Mouse (Mus musculus) heart, postnatal 0 days (tissue): ENCODE results near the gene Tsks. TPM values are rescaled to one million over a fixed set of nuclear protein-coding genes. Genes with fewer than 3 reads are reported as not detected.
A peak's percentile ranks its signal among the peaks of the same experiment; 100 is the strongest.

Experiments
- ATAC-seq: fragments of 200-750 bp; cut with Nextera tagmentation; 2 replicates; pipeline ENCODE4 v1.8.0; 2017; ENCODE audit warnings: low read depth, moderate number of reproducible peaks, moderate library complexity; ENCODE audit not compliant: insufficient read depth
- DNase-seq: peaks from one replicate; pipeline ENCODE4 v3.0.0-alpha.2; 2016; ENCODE audit warnings: low spot score
- H3K27ac ChIP-seq: fragments of 300-500 bp; sonication (generic); 2 replicates; pipeline ENCODE4 v1.5.1; 2014; ENCODE audit warnings: low read depth, mild to moderate bottlenecking
- H3K27me3 ChIP-seq: fragments of 300-500 bp; sonication (generic); 2 replicates; pipeline ENCODE4 v1.6.1; 2014; ENCODE audit warnings: low read length, mixed read lengths; ENCODE audit not compliant: control insufficient read depth, insufficient read depth
- H3K36me3 ChIP-seq: fragments of 300-500 bp; sonication (generic); replicated peaks from 2 replicates; pipeline ENCODE4 v1.6.1; 2014; ENCODE audit warnings: low read length, mixed read lengths; ENCODE audit not compliant: control insufficient read depth, insufficient read depth
- H3K4me1 ChIP-seq: fragments of 300-500 bp; sonication (generic); 2 replicates; pipeline ENCODE4 v1.6.1; 2014; ENCODE audit warnings: antibody characterized with exemption; ENCODE audit not compliant: control insufficient read depth, insufficient read depth
- H3K4me2 ChIP-seq: fragments of 300-500 bp; sonication (generic); 2 replicates; pipeline ENCODE4 v1.6.1; 2014; ENCODE audit warnings: low read depth, mild to moderate bottlenecking, low read length, moderate library complexity
- H3K4me3 ChIP-seq: fragments of 300-500 bp; sonication (generic); 2 replicates; pipeline ENCODE4 v1.5.1; 2014; ENCODE audit warnings: low read depth, low read length
- H3K9ac ChIP-seq: fragments of 300-500 bp; sonication (generic); replicated peaks from 2 replicates; pipeline ENCODE4 v1.6.1; 2014; ENCODE audit warnings: low read depth, low read length, mixed read lengths
- H3K9me3 ChIP-seq: fragments of 300-500 bp; sonication (generic); replicated peaks from 2 replicates; pipeline ENCODE4 v1.6.1; 2016; ENCODE audit warnings: low read length; ENCODE audit not compliant: control insufficient read depth
- CTCF ChIP-seq: IDR thresholded peaks from 2 replicates; pipeline ENCODE4 v1.5.1; 2016; ENCODE audit warnings: antibody characterized with exemption, control low read depth, low read depth
- EP300 ChIP-seq: IDR thresholded peaks from 2 replicates; pipeline ENCODE4 v1.6.1; 2016; ENCODE audit warnings: antibody characterized with exemption, low read depth
- WGBS: fragments of 180-500 bp; shearing (Covaris S2); extraction: QIAGEN DNeasy Blood & Tissue Kit; methylation state at CpG from one replicate; pipeline ENCODE4 v1.1.7; 2014; 5-methylcytosine and 5-hydroxymethylcytosine counted together
- polyA plus RNA-seq: library from polyadenylated mRNA; unstranded; fragments of >200 nt; fragmentation: Nextera tagmentation; extraction: Ambion mirVana; gene quantifications from 2 replicates; pipeline ENCODE4 v1.2.1, GENCODE M21; 2015
- total RNA-seq: library from RNA; depleted of rRNA; stranded (reverse); fragments of >200 nt; gene quantifications from 2 replicates; pipeline ENCODE4 v1.2.3, GENCODE M21; 2014; ENCODE audit warnings: low replicate concordance

Tsks gene
- total and polyA plus RNA-seq, 2 experiments from 2014 or later, result 0.27 TPM; not detected in 1

- H3K4me1 ChIP-seq, result no peaks in the 10 kb centered on the region
- no peak for TF ChIP-seq EP300
- no peak for TF ChIP-seq CTCF
- ATAC-seq (peak; percentile 95), DNase-seq (peak; percentile 88)
- peak overlapping the region; percentile 80 for H3K4me2 ChIP-seq
- H3K36me3 ChIP-seq, result no peaks in the 10 kb centered on the region
- peak overlapping the region; percentile 39 for H3K27ac ChIP-seq
- peak overlapping the region; percentile 46 for H3K9ac ChIP-seq
- peak overlapping the region; percentile 50 for H3K4me3 ChIP-seq
- WGBS, result under 1% methylated on average over 36 of the region's 36 CpGs
- no peaks in the 10 kb centered on the region for H3K9me3 ChIP-seq
- H3K27me3 ChIP-seq, result 0 out of 2 replicates have a peak, but pooled peaks cover 3% of the 10 kb centered on the region
Measured at GRCm38 (mm10) chr7:44970231-44970691, 27.3 kb downstream of the Tsks start.

DNA sequence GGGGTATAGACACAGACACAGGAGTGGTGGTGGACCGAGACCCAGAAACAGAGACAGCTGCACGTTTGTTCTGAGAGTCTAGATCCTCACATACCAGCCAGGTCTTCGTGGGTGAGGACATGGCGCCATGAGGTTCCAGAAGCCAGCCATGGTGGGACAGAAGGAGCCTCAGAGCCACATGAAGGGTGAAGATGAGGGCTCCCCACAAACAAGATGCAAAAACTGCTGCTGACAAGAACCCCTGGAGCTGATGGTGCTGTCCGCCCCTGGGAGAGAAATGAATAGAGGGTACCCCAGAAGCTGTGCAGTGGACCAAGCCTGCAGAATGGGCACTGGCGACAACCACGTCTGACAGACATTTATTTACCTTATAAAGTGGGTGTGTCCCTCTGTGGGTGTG is 28.1 kb downstream of the Tsks start:
- Histone ChIP-seq H3K9me3 (no peaks in the 10 kb centered on the region), H3K9ac (no peak overlapping the region), H3K4me1 (no peaks in the 10 kb centered on the region), H3K4me3 (no peak overlapping the region), H3K27me3 (0 out of 2 replicates have a peak, but pooled peaks cover 3% of the 10 kb centered on the region), H3K4me2 (peak overlapping the region; percentile 80; the same call in 1 of the 2 replicates), H3K36me3 (peaks cover 5% of the 10 kb centered on the region), H3K27ac (no peak overlapping the region)
- no peak for ATAC-seq
- no peak for DNase-seq
- WGBS, result 78% methylated on average over 7 of the region's 7 CpGs
- TF ChIP-seq CTCF (no peak), EP300 (no peak)

DNA sequence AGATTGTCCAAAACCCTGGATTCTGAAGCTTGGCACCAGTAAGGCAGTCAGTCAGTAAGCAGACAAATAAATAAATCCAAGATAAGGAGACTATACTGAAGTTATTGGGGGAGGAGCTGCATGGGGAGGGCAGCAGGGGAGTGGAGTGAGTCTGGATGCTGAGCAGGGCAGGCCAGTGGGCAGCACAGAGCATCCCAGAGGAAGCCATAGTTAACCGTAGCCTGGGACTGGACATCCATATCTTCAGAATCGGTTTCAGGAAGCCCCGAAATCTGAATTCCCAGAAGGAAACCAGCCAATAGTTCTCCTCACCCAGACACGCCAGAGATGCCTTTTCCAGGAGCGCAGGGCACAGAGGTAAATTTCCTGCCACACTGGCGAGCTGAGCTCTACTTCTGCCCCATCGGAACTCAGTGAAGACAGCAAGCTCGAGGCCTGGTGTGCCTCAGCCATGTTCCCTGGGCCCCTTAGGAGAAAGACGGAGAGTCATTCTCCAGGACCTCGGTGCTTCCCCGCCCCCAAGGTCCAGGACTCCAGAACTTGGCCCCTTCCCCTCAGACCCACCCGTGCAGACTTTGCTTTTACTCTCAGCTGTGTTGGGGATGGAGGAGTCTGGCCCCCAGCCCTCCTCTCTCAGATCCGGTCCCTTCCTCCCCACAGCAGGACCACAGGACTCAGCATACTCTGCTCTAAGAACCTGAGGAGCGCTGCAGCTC is 30.6 kb downstream of the Tsks start:
- no peak for DNase-seq
- Histone ChIP-seq H3K9me3 (no peaks in the 10 kb centered on the region), H3K27me3 (0 out of 2 replicates have a peak, but pooled peaks cover 3% of the 10 kb centered on the region), H3K27ac (no peak overlapping the region), H3K36me3 (peaks cover 29% of the 10 kb centered on the region), H3K4me3 (peak overlapping the region; percentile 45), H3K9ac (0 out of 2 replicates have a peak overlapping the region, but pooled peaks have one; percentile 3), H3K4me1 (no peaks in the 10 kb centered on the region), H3K4me2 (peak overlapping the region; percentile 54)
- WGBS, result 40% methylated on average over 14 of the region's 14 CpGs
- TF ChIP-seq EP300 (no peak), CTCF (no peak)
- ATAC-seq, result no peak

DNA sequence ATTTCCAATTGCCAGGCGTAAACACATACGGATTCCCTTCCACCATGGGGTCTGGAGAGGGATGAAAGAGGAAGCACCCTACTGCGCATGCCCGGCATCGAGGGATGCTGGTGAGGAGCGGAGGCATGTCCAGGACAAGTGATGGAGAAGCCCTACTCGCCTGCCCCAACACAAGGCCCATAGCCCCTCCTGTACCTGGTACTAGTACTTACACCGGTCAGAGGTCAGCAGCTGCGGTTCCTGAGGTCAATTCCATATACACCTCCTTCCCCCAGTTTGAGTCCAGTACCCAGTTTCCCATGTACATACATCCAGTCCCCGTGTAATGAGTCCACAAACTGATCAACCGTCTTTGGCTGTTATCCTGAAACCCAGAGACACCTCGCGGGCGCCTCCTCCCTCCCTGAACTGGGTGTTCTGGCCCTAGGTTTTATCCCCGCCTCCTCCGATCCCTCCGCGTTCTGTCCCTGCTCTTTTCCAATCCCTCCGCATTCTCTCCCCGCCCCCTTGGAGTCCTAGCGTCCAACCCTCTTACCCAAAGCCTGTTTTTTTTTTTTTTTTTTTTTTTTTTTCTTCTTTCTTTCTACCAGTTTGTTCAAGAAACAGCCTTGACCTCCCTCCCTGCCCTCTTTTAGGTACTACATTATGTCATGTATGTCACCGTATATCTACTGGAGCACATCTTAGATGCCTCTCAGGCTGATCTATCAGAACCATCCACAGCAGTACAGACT is 31.5 kb downstream of the Tsks start, which contains the start of gene Cpt1c:
Gene Cpt1c, minus strand, starts transcription at position 469 of the 734 bp plus-strand sequence.
- TF ChIP-seq CTCF (no peak), EP300 (no peak)
- no peak for ATAC-seq
- peak within 1 kb of the TSS; percentile 24 for H3K27ac ChIP-seq
- 0 out of 2 replicates have a peak, but pooled peaks cover 3% of the 10 kb centered on the region for H3K27me3 ChIP-seq
- H3K4me2 ChIP-seq, result peak within 1 kb of the TSS; percentile 54
- no peaks in the 10 kb centered on the region for H3K4me1 ChIP-seq
- peaks cover 39% of the 10 kb centered on the region for H3K36me3 ChIP-seq
- DNase-seq, result peak; percentile 62
- 4% methylated on average over 22 of the region's 22 CpGs for WGBS
- H3K4me3 ChIP-seq, result peak within 1 kb of the TSS; percentile 45
- H3K9ac ChIP-seq, result 0 out of 2 replicates have a peak within 1 kb of the TSS, but pooled peaks have one; percentile 3
- H3K9me3 ChIP-seq, result no peaks in the 10 kb centered on the region

- H3K27ac ChIP-seq, result no peak overlapping the region
- H3K4me2 ChIP-seq, result no peak overlapping the region
- no peaks in the 10 kb centered on the region for H3K9me3 ChIP-seq
- no peak for TF ChIP-seq EP300
- TF ChIP-seq CTCF, result no peak
- peaks cover 44% of the 10 kb centered on the region for H3K36me3 ChIP-seq
- no peak for ATAC-seq
- H3K27me3 ChIP-seq, result 0 out of 2 replicates have a peak, but pooled peaks cover 3% of the 10 kb centered on the region
- H3K9ac ChIP-seq, result no peak overlapping the region
- no peak for DNase-seq
- no peaks in the 10 kb centered on the region for H3K4me1 ChIP-seq
- WGBS, result 23% methylated on average over 6 of the region's 6 CpGs
- no peak overlapping the region for H3K4me3 ChIP-seq
Measured at GRCm38 (mm10) chr7:44975117-44975419, 32.1 kb downstream of the Tsks start.
